Comparison of ENCODE assay signal across 19 mouse cellular contexts in genomic region chr8:102116846-102117403, GRCm38 (mm10).
DNase-seq lines count a peak whose midpoint lies in the region; ATAC-seq and TF ChIP-seq lines count a peak whose summit lies in the region.
"Had no signal": no experiment of that assay in that cellular context is flagged by ENCODE, and none has a peak within 500 bp of the region (broad histone marks: within the 10 kb centered on the region; RNA-seq: fewer than 3 reads in every experiment).

No protein-coding gene starts in this region.

- no peak overlapping the region for H3K27ac ChIP-seq in embryonic facial prominence, embryonic 14.5 days (replicated peaks; ENCODE audit: low read depth, low read length)
- H3K27ac ChIP-seq in embryonic facial prominence, embryonic 10.5 days (replicated peaks), result no peak overlapping the region
- no peak overlapping the region for H3K27ac ChIP-seq in kidney, postnatal 0 days
- no peak overlapping the region for H3K27ac ChIP-seq in kidney, embryonic 16.5 days (ENCODE audit: low read length)
- H3K27ac ChIP-seq in stomach, embryonic 14.5 days (ENCODE audit: low read length), result no peak overlapping the region
- no peak overlapping the region for H3K27ac ChIP-seq in stomach, postnatal 0 days (replicated peaks)
- H3K27ac ChIP-seq: heart, embryonic 10.5 days; hindbrain, embryonic 12.5 days had no signal

- WGBS in embryonic facial prominence, embryonic 14.5 days, result 45% methylated on average over 6 of the region's 6 CpGs
- 87% methylated on average over 6 of the region's 6 CpGs for WGBS in embryonic facial prominence, embryonic 10.5 days
- 58% methylated on average over 6 of the region's 6 CpGs for WGBS in kidney, postnatal 0 days
- 70% methylated on average over 6 of the region's 6 CpGs for WGBS in kidney, embryonic 16.5 days
- WGBS in stomach, embryonic 14.5 days, result 52% methylated on average over 6 of the region's 6 CpGs
- 56% methylated on average over 6 of the region's 6 CpGs for WGBS in stomach, postnatal 0 days

- H3K4me2 ChIP-seq in embryonic facial prominence, embryonic 14.5 days (ENCODE audit: low read depth, low read length), result no peak overlapping the region
- H3K4me2 ChIP-seq in kidney, postnatal 0 days (ENCODE audit: low read length), result no peak overlapping the region
- no peak overlapping the region for H3K4me2 ChIP-seq in kidney, embryonic 16.5 days (replicated peaks; ENCODE audit: low read depth, low read length)
- no peak overlapping the region for H3K4me2 ChIP-seq in stomach, embryonic 14.5 days (replicated peaks; ENCODE audit: low read depth, low read length)
- H3K4me2 ChIP-seq in stomach, postnatal 0 days (replicated peaks; ENCODE audit: low read depth), result no peak overlapping the region
- H3K4me2 ChIP-seq: hindbrain, embryonic 12.5 days had no signal

- no peaks in the 10 kb centered on the region for H3K4me1 ChIP-seq in embryonic facial prominence, embryonic 14.5 days (ENCODE audit: control insufficient read depth, insufficient read depth, low read length)
- no peaks in the 10 kb centered on the region for H3K4me1 ChIP-seq in embryonic facial prominence, embryonic 10.5 days
- no peaks in the 10 kb centered on the region for H3K4me1 ChIP-seq in kidney, postnatal 0 days (replicated peaks; ENCODE audit: insufficient read depth, low read length)
- no peaks in the 10 kb centered on the region for H3K4me1 ChIP-seq in kidney, embryonic 16.5 days (ENCODE audit: insufficient read depth, low read length)
- no peaks in the 10 kb centered on the region for H3K4me1 ChIP-seq in stomach, embryonic 14.5 days (ENCODE audit: control insufficient read depth, insufficient read depth, low read length)
- no peaks in the 10 kb centered on the region for H3K4me1 ChIP-seq in stomach, postnatal 0 days (replicated peaks; ENCODE audit: control insufficient read depth, insufficient read depth)
- H3K4me1 ChIP-seq: heart, embryonic 10.5 days; hindbrain, embryonic 12.5 days had no signal

- no peak for TF ChIP-seq EP300 in stomach, postnatal 0 days (optimal IDR thresholded peaks at IDR 0.05)

- H3K27me3 ChIP-seq in embryonic facial prominence, embryonic 14.5 days (replicated peaks; ENCODE audit: control insufficient read depth, insufficient read depth, low read length), result no peaks in the 10 kb centered on the region
- H3K27me3 ChIP-seq in embryonic facial prominence, embryonic 10.5 days (replicated peaks; ENCODE audit: low read depth, poor library complexity, severe bottlenecking), result no peaks in the 10 kb centered on the region
- no peaks in the 10 kb centered on the region for H3K27me3 ChIP-seq in kidney, postnatal 0 days (ENCODE audit: insufficient read depth, low read length)
- no peaks in the 10 kb centered on the region for H3K27me3 ChIP-seq in kidney, embryonic 16.5 days (ENCODE audit: insufficient read depth, low read length)
- H3K27me3 ChIP-seq in stomach, embryonic 14.5 days (ENCODE audit: control insufficient read depth, insufficient read depth, low read length), result no peaks in the 10 kb centered on the region
- H3K27me3 ChIP-seq in stomach, postnatal 0 days (ENCODE audit: control insufficient read depth, insufficient read depth, low read length), result no peaks in the 10 kb centered on the region
- H3K27me3 ChIP-seq: hindbrain, embryonic 12.5 days had no signal

- no peaks in the 10 kb centered on the region for H3K36me3 ChIP-seq in embryonic facial prominence, embryonic 14.5 days (ENCODE audit: control insufficient read depth, insufficient read depth, low read length)
- H3K36me3 ChIP-seq in embryonic facial prominence, embryonic 10.5 days (replicated peaks), result no peaks in the 10 kb centered on the region
- H3K36me3 ChIP-seq in kidney, postnatal 0 days (ENCODE audit: insufficient read depth, low read length), result no peaks in the 10 kb centered on the region
- no peaks in the 10 kb centered on the region for H3K36me3 ChIP-seq in kidney, embryonic 16.5 days (ENCODE audit: insufficient read depth, low read length)
- no peaks in the 10 kb centered on the region for H3K36me3 ChIP-seq in stomach, embryonic 14.5 days (ENCODE audit: control insufficient read depth, insufficient read depth, low read length)
- H3K36me3 ChIP-seq in stomach, postnatal 0 days (ENCODE audit: control insufficient read depth, insufficient read depth, low read length), result no peaks in the 10 kb centered on the region
- H3K36me3 ChIP-seq: G1E; heart, embryonic 10.5 days; hindbrain, embryonic 12.5 days had no signal

- ATAC-seq in embryonic facial prominence, embryonic 14.5 days (ENCODE audit: low read depth), result peak; percentile 53; the same call in 1 of the 2 replicates
- no peak for ATAC-seq in kidney, postnatal 0 days (replicated peaks; ENCODE audit: low FRiP score, low read depth)
- no peak for ATAC-seq in kidney, embryonic 16.5 days (ENCODE audit: low FRiP score, low TSS enrichment)
- 0 out of 2 replicates have a peak, but pooled peaks have one; percentile 28 for ATAC-seq in stomach, embryonic 14.5 days (ENCODE audit: insufficient number of reproducible peaks, insufficient read depth, low FRiP score, low read depth)
- no peak for ATAC-seq in stomach, postnatal 0 days (ENCODE audit: low FRiP score, low TSS enrichment)
- ATAC-seq: CD4-positive, CD25-positive, alpha-beta regulatory T cell, adult 4 months had no signal

- no peak overlapping the region for H3K9ac ChIP-seq in embryonic facial prominence, embryonic 14.5 days (ENCODE audit: low read depth, low read length)
- H3K9ac ChIP-seq in kidney, postnatal 0 days (ENCODE audit: low read depth, low read length), result no peak overlapping the region
- H3K9ac ChIP-seq in kidney, embryonic 16.5 days (replicated peaks; ENCODE audit: low read length), result no peak overlapping the region
- H3K9ac ChIP-seq in stomach, embryonic 14.5 days (replicated peaks; ENCODE audit: low read depth, low read length), result no peak overlapping the region
- H3K9ac ChIP-seq in stomach, postnatal 0 days (ENCODE audit: low read length), result no peak overlapping the region
- H3K9ac ChIP-seq: hindbrain, embryonic 12.5 days had no signal

- no peaks in the 10 kb centered on the region for H3K9me3 ChIP-seq in embryonic facial prominence, embryonic 14.5 days (ENCODE audit: control insufficient read depth, low read length)
- no peaks in the 10 kb centered on the region for H3K9me3 ChIP-seq in embryonic facial prominence, embryonic 10.5 days
- H3K9me3 ChIP-seq in kidney, postnatal 0 days (replicated peaks; ENCODE audit: low read length), result no peaks in the 10 kb centered on the region
- no peaks in the 10 kb centered on the region for H3K9me3 ChIP-seq in kidney, embryonic 16.5 days (ENCODE audit: low read length)
- H3K9me3 ChIP-seq in stomach, embryonic 14.5 days (ENCODE audit: control insufficient read depth, low read depth, low read length), result no peaks in the 10 kb centered on the region
- no peaks in the 10 kb centered on the region for H3K9me3 ChIP-seq in stomach, postnatal 0 days (ENCODE audit: control insufficient read depth, low read length)
- H3K9me3 ChIP-seq: G1E; heart, embryonic 10.5 days; hindbrain, embryonic 12.5 days had no signal

- TF ChIP-seq CTCF in kidney, postnatal 0 days (IDR thresholded peaks at IDR 0.05; ENCODE audit: low read depth), result no peak
- no peak for TF ChIP-seq CTCF in stomach, postnatal 0 days (IDR thresholded peaks at IDR 0.05; ENCODE audit: low read depth)

- DNase-seq in embryonic facial prominence, embryonic 14.5 days (ENCODE audit: low spot score), result peak; percentile 58
- no peak for DNase-seq in embryonic facial prominence, embryonic 10.5 days (ENCODE audit: low spot score)
- peak; percentile 59 for DNase-seq in kidney, postnatal 0 days (ENCODE audit: low spot score)
- no peak for DNase-seq in stomach, postnatal 0 days (ENCODE audit: low spot score)
- no peak for DNase-seq in cerebellum, adult 8-10 months
- no peak for DNase-seq in left cerebral cortex, adult 8-10 months (ENCODE audit: low spot score in 2 of 2)
- DNase-seq: adrenal gland, postnatal 10 days; B cell, adult 2 months; cerebellum, adult 18-20 months; cerebellum, postnatal 10 days; gastrocnemius, postnatal 10 days; heart, postnatal 10 days; heart, postnatal 4 days had no signal

- H3K4me3 ChIP-seq in embryonic facial prominence, embryonic 14.5 days (ENCODE audit: low read depth, low read length), result no peak overlapping the region
- no peak overlapping the region for H3K4me3 ChIP-seq in embryonic facial prominence, embryonic 10.5 days
- no peak overlapping the region for H3K4me3 ChIP-seq in kidney, postnatal 0 days (replicated peaks; ENCODE audit: low read depth, low read length)
- no peak overlapping the region for H3K4me3 ChIP-seq in kidney, embryonic 16.5 days (ENCODE audit: low read length)
- H3K4me3 ChIP-seq in stomach, embryonic 14.5 days (ENCODE audit: low read depth, low read length), result no peak overlapping the region
- H3K4me3 ChIP-seq in stomach, postnatal 0 days (ENCODE audit: low read depth, low read length), result no peak overlapping the region
- H3K4me3 ChIP-seq: heart, embryonic 10.5 days; hindbrain, embryonic 12.5 days had no signal

Comparison
In these comparisons a context has a peak if more than half of its experiments do, and no peak if none do; other contexts are left out.
1. ATAC-seq: peak in embryonic facial prominence, embryonic 14.5 days (single experiment) and stomach, embryonic 14.5 days (single experiment); none in kidney, postnatal 0 days (single experiment), kidney, embryonic 16.5 days (single experiment) and stomach, postnatal 0 days (single experiment).
2. DNase-seq: peak in embryonic facial prominence, embryonic 14.5 days (single experiment) and kidney, postnatal 0 days (single experiment); none in embryonic facial prominence, embryonic 10.5 days (single experiment), stomach, postnatal 0 days (single experiment), cerebellum, adult 8-10 months (single experiment) and left cerebral cortex, adult 8-10 months (0 of 2).